Mouse (Mus musculus): ENCODE data around the gene Alppl2.

DNA sequence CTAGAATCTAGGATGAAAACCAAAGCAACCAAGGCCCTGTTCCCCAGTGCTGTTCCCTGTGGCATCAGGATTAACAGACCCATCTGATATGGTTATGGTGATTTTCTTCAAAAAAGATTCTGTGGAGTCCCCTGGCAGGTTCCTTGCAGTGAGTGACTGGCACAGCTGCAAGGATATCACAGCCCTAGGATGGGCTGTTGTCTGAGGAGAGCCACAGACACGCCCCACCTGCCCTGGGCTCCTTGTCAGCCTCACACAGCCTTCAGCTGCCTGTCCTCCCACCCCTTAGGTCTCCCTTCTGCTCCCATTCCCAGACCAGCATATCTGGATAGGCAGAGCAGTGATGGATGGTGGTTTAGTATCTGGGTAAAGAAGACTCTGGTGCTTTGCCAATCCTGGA lies 39.0 kb downstream of the Alppl2 start:
- TF ChIP-seq CTCF (IDR thresholded peaks at IDR 0.05; ENCODE audit: borderline replicate concordance, insufficient read depth, low read length) (no peak), POLR2A (IDR thresholded peaks at IDR 0.05; ENCODE audit: low read depth, low read length) (no peak)

Measured in embryonic fibroblast, embryonic 13.5 days (primary cell).